Mouse (Mus musculus): ENCODE measurements around the gene Rasgrp1. TPM values are rescaled to one million over a fixed set of nuclear protein-coding genes. Genes with fewer than 3 reads are reported as not detected.

The Rasgrp1 gene
- total RNA-seq, 2 experiments from 2014 or later = 1.4 to 1.7 TPM

DNA sequence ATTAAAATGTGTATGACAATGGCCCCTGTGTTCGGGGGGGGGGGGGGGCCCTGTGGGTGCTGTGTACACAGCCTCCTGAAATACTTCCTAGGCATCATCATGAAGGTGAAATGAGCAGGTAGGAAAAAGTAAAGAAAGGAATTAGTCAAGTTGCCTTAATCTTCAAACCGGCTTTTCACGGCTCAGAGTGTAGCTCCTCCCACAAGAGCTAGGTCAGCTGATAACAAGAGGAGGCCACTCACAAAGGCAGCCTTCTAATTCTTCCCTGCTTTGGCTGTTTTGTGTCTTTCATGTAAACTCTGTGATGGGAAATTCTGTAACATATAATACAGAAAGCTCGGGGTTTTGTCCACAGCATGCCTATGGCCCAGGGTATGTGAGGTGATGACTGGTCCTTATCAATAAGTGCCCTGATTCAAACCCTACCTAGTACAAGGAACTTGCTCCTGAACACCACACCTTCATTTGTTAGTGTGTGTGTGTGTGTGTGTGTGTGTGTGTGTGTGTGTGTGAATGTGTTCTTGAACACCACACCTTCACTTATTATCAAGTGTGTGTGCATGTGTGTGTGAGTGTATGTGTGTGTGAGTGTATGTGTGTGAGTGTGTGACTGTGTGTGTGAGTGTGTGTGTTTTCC, 7.1 kb downstream of the Rasgrp1 start:
- no peak for DNase-seq (ENCODE audit: low spot score in 2 of 2)

DNA sequence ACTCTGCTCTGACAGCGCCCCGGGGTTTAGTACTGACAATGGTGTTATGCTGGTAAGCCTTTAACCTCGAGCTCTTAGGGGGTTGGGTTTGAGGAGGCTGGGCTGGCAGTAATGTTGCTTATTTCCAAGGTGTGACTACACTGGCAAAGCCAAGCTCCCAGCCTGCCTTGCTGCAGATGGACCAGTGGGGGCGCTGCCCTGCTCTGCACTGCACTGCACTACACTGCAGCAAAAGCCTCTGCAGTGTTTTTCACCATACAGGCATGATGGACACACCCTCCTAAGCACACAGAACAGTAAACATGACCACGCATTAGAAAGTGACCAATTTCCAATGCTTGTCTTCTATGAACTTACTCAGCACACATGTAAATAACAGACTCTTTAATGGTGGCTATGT, 11.2 kb downstream of the Rasgrp1 start:
- no peak for DNase-seq (ENCODE audit: low spot score in 2 of 2)

DNA sequence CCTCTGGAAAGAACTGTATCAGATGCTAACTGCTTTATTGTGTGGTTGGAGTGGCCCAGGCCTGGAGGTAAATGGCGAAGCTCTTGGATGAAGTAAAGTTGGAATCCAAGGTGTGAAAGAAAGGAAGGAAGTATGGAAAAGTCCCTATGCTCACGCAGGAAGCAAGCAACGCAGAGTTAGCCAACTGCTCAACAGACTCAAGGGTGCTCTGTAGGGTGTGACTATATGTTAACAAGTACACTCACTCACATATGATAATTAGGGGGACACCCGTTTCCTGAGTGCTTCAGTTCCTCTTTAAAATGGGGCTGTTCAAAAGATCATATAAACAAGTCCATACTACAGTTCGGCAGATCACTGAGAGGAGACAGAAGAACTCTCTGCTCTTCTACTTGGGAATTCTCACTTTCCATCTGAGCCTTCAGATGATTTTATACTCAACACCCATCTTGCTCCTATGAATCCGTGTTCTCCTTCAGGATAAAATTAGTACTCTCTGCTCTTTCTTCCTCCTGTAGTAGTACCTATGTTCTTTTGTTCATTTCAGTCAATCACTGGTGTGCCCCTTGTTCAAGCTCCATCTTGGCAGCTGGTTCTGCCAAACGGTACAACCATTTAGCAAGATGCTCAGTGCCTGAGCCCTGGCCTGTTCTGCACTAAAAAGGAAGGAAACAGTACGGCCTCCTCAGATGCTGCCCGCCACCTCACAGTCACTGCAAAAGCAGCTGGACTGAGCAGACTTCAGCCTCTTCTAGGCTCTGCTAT, 14.1 kb downstream of the Rasgrp1 start:
- no peak for DNase-seq (ENCODE audit: low spot score in 2 of 2)

DNA sequence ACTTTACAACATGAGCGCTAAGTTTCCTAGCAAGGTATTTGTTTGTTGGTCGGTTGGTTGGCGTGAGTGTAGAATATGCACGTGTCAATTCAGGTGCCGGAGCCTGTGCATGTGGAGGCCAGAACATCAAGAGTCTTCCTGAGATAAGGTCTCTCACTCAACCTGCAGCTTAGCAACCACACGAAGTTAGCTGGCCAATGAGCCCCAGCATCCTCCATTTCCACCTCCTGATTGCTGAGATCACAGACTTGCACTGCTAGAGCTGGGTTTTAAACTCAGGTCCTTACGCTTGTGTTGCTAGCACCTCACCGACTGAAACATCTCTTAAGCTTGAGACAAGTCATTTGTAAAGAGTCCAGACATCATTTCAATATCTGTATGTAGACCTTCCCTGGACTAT, 20.4 kb downstream of the Rasgrp1 start:
- DNase-seq (ENCODE audit: low spot score in 2 of 2) = no peak

DNA sequence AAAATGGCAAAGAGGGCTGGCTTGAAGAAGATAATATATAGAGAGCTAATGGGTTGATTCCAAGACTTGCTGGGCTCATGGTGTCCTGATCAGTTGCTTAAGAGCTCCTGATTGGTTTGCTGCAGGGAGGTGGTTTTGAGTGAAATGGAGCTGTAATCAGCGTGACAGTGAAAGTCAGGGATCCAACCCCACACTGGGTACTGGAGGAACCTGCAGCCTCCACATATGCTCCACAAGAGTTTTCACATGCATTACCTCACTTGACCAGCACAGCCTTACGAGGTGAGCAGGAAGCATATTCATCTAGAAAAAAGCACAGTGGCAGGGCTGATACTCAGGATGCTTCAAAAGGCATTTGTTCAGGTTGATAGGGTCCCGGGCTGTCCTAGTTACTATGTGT, 21.6 kb downstream of the Rasgrp1 start:
- DNase-seq (ENCODE audit: low spot score in 2 of 2) = no peak

DNA sequence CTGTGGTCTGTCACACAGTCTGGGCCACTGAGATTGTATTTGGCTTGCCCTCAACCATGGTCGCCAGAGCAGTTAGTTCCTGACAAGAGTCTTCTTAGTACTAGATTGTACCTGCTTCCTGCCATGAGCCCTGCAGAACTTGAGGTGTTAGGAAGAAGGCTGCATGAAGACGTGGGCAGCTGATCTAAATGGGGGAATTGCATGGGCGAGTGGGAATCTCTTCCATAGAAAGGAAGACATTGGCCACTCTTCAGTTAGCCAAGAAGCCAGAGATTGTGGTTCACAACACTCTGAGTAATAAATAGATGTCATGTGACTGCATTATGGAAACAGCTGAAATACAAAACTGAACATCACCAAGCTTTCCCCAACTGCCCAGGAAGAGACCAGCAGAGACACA, 23.8 kb downstream of the Rasgrp1 start:
- no peak for DNase-seq (ENCODE audit: low spot score in 2 of 2)

DNA sequence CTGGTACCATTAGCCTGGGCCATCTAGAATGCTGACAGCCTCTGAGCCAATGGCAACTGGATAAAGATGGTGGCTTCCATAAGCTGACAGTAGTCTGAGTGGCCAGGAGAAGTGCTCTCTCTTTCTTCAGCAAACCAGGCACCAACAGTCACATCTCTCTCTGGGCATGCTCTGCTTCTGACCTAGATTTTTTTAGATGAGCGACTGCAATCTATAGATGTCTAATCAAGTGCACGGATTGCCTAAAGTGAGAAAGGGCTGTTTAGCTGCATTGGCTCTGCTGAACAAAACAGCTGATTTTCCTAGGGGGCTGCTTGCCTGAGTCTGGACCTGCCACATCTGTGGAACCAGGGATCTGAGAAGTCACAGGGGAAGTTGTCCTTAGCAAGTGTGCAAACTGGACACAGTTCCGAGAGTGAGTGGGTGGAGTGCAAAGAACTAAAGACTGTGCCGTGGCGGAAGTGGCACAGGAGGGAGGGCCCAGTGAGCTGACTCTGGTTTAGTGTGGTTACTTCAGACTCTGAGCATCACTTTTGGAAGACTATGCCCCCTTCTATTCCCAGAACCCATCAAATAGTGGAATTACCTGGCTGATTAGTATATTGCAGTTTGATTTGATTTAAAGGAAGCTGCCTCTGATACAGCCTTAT, 29.1 kb downstream of the Rasgrp1 start:
- DNase-seq (ENCODE audit: low spot score in 2 of 2) = no peak

DNA sequence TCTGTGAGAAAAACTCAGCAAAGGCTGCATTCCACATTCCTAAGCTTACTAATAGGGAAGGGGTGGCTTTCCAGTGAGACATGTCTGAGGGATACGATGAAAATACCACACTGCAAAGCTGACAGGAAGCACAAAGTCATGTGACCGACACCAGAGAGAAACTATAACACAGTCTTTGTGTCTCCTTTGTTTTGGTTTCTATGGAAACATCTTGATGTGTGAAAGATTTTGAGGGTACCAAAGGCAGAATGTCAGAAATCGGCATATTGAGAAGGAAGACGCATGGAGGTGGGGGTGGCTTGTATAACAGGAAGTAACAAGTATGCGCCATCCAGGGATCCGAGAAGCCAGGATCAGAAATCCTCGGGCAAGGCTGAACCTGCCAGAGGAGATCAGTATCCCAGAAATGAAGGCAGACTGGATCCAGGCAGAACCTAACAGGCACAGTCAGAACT, 30.3 kb downstream of the Rasgrp1 start:
- no peak for DNase-seq (ENCODE audit: low spot score in 2 of 2)

DNA sequence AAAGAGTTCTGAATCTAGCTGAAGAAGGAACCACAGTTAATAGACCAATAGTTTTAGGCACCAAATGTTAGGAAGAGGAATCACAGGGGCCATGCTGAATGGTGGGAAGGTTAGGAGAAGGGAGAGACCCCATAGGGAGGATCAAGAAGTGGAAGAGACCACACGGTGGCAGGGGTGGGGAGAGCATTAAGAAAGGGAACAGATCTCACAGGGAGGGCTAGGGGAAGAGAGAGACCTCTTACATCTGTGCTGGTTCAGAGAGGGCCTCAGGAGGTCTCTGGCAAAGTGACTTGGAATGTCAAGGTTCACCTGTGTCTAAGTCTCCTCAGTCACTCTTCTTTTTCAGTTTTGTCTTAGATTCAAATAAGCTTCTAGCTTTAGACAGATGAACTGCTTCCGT, 30.8 kb downstream of the Rasgrp1 start:
- no peak for DNase-seq (ENCODE audit: low spot score in 2 of 2)

DNA sequence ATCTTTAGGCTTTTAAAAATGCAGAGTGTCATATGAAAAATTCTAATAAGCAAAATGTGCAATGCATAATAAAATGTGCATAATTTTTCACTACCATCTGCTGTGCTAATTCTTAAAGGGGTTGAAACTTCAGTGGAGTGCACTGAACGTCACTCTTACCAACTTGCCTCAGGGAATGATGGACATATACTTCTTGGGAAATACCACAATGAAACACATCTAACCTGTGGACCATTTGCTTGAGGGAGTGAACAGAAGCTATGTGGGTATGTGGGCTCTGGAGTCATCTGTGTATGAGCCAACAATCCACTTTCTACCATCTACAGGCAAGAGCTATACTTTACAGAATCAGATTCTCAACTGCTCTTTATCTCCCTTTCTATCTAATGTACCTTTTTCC, 31.5 kb downstream of the Rasgrp1 start:
- no peak for DNase-seq (ENCODE audit: low spot score in 2 of 2)

DNA sequence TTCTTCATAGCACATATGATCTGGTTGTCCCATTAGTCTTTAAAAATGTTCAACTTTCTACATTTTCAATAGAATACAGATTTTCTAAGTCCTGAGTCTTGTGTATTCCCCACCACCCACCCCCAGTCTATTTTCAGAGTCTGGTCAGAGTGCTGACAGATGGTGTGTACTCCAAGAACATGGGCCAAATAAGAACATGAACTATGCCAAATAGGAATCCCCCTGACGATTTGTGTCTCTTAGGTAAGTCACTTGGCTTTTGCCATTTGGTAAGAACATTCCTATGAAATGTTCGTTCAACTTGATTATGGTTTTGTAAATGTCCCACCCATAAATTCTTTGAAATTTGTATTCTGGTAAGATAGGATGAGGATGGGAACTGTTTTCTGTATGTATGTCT, 33.8 kb downstream of the Rasgrp1 start:
- no peak for DNase-seq (ENCODE audit: low spot score in 2 of 2)

DNA sequence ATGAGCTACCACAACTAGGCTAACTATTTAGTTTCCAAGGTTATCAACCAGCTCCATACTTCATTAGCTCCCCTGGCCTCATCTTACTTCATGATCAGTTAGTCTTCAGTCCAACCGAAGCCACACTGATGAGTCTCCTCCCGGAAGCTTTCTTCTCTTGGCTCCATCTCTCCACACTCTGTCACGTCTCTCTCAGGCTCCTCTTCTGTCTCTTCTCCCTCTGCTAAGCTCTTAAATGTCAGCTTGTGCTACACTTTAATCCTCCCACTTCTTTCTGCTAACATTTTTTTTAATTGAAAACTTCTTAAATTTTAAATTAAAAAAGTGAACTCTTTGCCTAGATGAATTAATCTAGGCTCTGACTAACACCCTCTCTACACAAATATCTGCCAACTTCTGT, 34.8 kb downstream of the Rasgrp1 start:
- no peak for DNase-seq (ENCODE audit: low spot score in 2 of 2)

DNA sequence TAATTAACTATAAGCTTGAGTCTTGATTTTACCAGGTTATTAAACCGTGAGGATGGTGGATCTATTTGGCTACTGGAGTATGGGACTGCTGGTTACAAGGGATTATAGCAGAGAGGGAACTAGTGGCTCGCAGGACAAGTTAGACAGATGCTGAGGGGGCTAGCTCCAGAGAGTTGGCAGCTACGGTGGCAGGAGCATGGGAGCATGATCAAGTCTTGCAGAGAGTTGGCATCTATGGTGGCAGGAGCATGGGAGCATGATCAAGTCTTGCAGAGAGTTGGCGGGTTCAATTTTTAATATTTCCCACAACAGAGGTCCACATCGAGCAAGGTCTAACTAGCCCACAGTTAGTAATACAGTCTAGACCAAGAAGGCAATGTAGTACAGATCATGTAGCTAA, 37.9 kb downstream of the Rasgrp1 start:
- DNase-seq (ENCODE audit: low spot score in 2 of 2) = no peak

DNA sequence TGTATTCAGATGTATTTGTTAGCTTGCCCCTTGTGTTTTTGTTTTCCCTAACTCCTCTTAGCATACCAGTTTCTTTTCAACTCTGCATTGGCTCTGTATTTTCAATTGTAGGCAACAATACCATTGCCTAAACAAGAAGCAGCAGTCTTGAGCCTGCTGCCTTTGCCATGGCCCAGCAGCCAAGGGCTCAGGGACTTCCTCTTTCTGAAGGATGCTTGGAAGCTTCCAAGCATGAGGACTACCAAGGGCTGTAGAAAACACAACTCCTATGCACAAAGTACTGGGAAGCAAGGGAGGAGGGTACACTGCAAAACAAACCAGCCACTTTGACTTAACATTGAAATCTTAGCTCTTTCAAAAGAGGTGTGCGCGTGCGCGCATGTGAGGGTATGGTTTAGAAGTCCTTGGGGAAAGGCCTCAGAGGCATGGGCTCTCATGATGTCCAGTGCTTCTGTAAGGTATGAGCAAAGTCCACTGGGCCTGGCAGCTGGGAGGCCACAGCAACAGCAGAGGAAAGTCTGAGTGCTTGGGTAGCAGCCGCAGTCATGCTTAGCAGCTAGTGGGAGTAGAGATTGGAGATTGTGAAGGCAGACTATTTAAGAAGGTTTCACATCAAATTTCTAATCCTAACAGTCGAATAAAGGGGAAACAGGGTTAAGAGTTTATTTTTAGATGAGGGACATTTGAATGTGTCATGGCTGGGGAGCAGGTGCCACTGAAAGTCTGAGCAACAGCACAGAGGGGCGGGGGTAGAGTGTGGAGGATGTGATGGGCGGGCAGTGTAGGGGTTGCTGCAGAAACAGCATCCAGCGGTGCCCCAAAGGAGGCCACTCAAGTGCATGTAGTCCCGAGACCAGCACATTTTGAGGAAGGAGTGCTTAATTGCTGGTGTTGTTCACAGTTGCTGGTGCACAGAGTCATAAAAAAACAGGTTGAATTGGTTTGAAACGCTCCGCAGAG, 39.1 kb downstream of the Rasgrp1 start:
- no peak for DNase-seq (ENCODE audit: low spot score in 2 of 2)

DNA sequence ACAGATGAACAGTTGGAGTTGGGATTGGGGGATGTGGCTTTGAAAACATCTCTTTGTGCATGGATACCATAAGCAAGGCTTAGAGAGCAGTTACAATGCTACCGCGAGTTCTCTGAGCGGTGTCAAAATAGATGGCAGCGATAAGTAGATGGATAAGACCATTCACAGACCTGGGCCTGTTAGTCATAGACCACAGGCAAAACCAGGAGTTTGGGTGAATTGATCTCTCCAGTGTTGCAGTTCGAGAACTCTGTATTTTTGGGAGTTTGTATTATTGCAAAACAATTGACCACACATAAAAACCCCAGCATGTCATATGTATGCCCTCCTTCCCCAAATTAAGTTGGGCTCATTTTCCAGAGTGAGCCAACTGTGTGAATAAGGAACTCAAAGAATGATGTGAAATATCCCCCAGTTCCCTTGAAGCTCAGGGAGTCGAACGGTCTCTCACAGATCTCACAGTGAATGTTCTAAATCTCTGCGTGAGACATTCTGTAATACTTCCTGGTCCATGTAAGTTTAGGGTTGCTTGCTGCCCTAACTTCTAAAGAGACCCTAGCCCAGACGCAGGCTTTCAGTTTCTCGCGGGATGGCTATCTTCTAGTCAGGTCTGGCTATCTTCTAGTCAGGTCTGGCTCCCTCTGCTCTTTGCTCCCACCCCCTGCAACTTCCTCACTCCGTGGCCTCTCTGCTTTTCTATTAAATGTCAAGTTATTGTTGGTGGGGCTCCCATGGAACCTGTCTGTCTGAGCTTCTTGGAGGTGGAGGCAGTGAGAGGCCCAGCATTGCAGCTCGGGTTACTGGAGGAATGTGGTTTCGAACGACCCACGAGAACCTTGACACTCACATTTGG, 43.0 kb downstream of the Rasgrp1 start:
- no peak for DNase-seq (ENCODE audit: low spot score in 2 of 2)

DNA sequence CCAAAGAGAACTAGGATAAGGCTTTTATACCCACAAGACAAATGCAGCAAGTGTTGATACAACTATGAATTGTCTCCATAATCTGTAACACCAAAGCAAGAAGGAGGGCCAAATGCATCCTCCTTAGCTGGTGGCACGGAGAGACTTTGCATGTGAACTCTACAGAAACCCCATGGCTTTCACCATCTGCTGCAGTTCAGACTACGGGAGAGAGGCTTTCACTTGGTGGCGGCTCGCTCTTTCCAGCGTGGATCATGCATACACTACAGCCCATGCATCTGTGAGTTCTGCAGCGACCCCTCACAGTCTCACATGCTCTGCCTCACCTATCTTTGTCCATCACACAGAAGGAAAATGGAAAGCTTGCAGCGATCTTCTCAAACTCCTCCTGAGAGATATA, 54.5 kb downstream of the Rasgrp1 start:
- DNase-seq (ENCODE audit: low spot score in 2 of 2) = no peak

DNA sequence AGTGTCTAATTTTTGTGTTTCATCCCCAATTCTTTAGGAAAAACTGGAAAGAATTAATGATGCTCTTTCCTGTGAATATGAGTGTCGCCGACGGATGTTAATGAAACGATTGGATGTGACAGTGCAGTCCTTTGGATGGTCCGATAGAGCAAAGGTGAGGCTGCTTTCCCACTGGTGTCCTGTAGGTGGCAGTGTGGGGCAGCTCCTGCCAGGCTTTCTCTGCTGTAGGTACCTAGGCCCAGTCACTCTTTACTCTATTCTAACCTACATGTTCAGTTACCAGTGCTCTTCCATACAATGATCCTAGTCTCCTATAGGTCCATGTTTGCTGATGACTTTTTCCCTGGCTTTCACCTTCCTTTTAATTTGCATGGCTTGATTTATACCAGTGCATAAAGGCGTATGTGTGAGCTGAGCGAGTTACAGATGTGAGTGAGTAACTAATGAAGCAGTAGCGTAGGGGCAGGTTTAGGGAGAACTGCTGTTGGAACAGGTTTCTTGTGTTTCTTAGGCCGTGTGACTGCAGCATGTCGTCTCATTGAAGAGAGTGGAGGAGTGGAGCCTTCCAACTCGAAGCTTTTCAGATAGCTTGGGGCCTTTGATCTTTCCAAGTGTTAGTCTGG, 78.9 kb downstream of the Rasgrp1 start:
- DNase-seq (ENCODE audit: low spot score in 2 of 2) = peak; percentile 8 to 21

DNA sequence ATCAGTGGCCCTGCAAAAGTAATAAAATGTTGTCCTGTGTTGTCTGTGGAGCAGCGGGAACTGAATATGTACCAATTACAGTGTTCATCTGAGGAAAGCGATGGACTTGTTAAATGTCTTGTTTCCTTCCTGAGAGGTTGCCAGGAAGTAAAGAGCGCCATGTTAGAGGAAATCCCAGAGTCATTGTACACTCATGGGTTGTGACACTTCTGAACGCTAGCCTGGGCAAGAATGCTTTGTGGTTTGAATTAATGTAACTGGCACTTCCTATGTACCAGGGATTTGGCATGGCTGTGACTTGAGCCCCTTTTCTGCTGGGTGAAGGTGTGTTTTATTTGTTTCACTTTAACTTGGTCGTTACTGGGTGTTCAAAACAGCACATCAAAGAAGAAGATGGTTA, 80.6 kb downstream of the Rasgrp1 start:
- no peak for DNase-seq (ENCODE audit: low spot score in 2 of 2)

DNA sequence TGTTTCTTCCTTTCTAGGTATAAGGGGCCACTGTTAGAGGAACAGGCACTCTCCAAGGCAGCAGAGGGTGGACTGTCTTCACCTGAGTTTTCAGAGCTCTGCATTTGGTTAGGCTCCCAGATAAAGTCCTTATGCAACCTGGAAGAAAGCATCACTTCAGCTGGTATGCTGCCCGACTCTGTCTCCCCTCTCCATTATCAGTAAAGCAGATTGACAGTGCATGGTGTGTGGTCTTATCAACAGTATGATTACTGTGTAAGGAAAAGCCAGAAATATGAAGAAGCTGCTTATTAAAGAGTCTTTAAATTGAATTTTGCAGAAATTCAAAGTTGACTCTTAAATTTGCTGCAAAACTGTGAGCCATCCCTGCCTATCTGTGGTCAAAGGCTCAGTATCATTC, 85.2 kb downstream of the Rasgrp1 start:
- no peak for DNase-seq (ENCODE audit: low spot score in 2 of 2)

DNA sequence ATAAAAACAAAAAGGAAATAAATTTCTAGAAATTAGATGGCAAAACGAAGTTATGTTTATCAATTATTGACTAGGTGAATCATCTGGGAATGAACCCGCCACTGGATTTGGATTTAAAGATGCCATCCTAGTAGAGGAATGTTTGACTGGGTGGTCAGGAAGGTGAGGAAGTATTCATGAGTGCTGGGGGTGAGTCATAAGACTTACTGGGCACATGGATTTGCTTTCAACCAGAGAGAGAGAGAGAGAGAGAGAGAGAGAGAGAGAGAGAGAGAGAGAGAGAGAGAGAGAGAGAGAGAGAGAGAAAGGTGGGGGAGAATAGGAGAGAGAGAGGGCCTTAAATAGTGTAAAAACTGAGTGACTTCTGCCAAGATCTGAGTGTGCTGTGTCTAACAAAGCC, 87.4 kb downstream of the Rasgrp1 start:
- DNase-seq (ENCODE audit: low spot score in 2 of 2) = no peak
